Mouse (Mus musculus) heart, postnatal 0 days (tissue): Measurements from ENCODE around the gene Slc22a8. TPM values are rescaled to one million over a fixed set of nuclear protein-coding genes. Genes with fewer than 3 reads are reported as not detected.

ENCODE experiments used
- ATAC-seq: fragments of 200-750 bp; cut with Nextera tagmentation; 2 replicates; pipeline ENCODE4 v1.8.0; 2017; ENCODE audit warnings: low read depth, moderate number of reproducible peaks, moderate library complexity; ENCODE audit not compliant: insufficient read depth
- DNase-seq: peaks from one replicate; pipeline ENCODE4 v3.0.0-alpha.2; 2016; ENCODE audit warnings: low spot score
- H3K27ac ChIP-seq: fragments of 300-500 bp; sonication (generic); 2 replicates; pipeline ENCODE4 v1.5.1; 2014; ENCODE audit warnings: low read depth, mild to moderate bottlenecking
- H3K27me3 ChIP-seq: fragments of 300-500 bp; sonication (generic); 2 replicates; pipeline ENCODE4 v1.6.1; 2014; ENCODE audit warnings: low read length, mixed read lengths; ENCODE audit not compliant: control insufficient read depth, insufficient read depth
- H3K36me3 ChIP-seq: fragments of 300-500 bp; sonication (generic); replicated peaks from 2 replicates; pipeline ENCODE4 v1.6.1; 2014; ENCODE audit warnings: low read length, mixed read lengths; ENCODE audit not compliant: control insufficient read depth, insufficient read depth
- H3K4me1 ChIP-seq: fragments of 300-500 bp; sonication (generic); 2 replicates; pipeline ENCODE4 v1.6.1; 2014; ENCODE audit warnings: antibody characterized with exemption; ENCODE audit not compliant: control insufficient read depth, insufficient read depth
- H3K4me2 ChIP-seq: fragments of 300-500 bp; sonication (generic); 2 replicates; pipeline ENCODE4 v1.6.1; 2014; ENCODE audit warnings: low read depth, mild to moderate bottlenecking, low read length, moderate library complexity
- H3K4me3 ChIP-seq: fragments of 300-500 bp; sonication (generic); 2 replicates; pipeline ENCODE4 v1.5.1; 2014; ENCODE audit warnings: low read depth, low read length
- H3K9ac ChIP-seq: fragments of 300-500 bp; sonication (generic); replicated peaks from 2 replicates; pipeline ENCODE4 v1.6.1; 2014; ENCODE audit warnings: low read depth, low read length, mixed read lengths
- H3K9me3 ChIP-seq: fragments of 300-500 bp; sonication (generic); replicated peaks from 2 replicates; pipeline ENCODE4 v1.6.1; 2016; ENCODE audit warnings: low read length; ENCODE audit not compliant: control insufficient read depth
- CTCF ChIP-seq: IDR thresholded peaks from 2 replicates; pipeline ENCODE4 v1.5.1; 2016; ENCODE audit warnings: antibody characterized with exemption, control low read depth, low read depth
- EP300 ChIP-seq: IDR thresholded peaks from 2 replicates; pipeline ENCODE4 v1.6.1; 2016; ENCODE audit warnings: antibody characterized with exemption, low read depth
- WGBS: fragments of 180-500 bp; shearing (Covaris S2); extraction: QIAGEN DNeasy Blood & Tissue Kit; methylation state at CpG from one replicate; pipeline ENCODE4 v1.1.7; 2014; 5-methylcytosine and 5-hydroxymethylcytosine counted together
- polyA plus RNA-seq: library from polyadenylated mRNA; unstranded; fragments of >200 nt; fragmentation: Nextera tagmentation; extraction: Ambion mirVana; gene quantifications from 2 replicates; pipeline ENCODE4 v1.2.1, GENCODE M21; 2015
- total RNA-seq: library from RNA; depleted of rRNA; stranded (reverse); fragments of >200 nt; gene quantifications from 2 replicates; pipeline ENCODE4 v1.2.3, GENCODE M21; 2014; ENCODE audit warnings: low replicate concordance

Gene Slc22a8
- total and polyA plus RNA-seq, 2 experiments from 2014 or later = 0.05 TPM; not detected in 1

DNA sequence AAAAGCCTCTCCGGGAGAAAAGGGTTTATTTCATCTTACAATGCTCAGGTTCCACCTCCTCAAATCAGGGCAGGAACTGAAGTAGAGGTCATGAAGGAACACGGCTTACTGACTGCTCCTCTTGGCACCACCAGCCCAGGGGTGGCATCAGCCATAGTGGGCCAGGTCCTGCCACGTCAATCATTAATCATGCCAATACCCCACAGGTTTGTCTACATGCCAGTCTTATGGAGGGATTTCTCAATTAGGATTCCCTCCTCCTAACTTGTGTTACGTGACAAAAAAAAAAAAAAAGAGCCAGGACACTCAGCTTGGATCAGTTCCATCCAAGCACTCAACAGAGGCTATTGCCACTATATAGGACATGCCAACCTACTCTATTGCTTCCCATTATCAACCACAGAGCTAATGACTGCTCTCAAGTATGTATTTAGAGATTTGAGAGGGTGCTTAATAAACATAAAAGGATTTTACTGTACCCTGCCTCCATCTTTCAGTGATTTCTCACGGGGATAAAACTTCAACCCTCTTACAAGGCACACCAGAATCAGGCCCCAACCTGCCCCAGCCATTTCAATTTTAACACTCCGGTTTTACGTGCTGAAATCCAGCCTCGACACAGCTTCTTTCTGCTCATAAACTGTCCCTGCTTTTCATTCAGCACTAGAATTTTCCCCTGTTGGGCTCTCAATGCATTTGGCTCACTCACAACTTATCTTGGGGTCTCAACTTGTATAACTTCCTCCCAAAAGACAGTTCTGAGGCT lies 20.5 kb downstream of the Slc22a8 start:
- no peak overlapping the region for H3K4me2 ChIP-seq
- TF ChIP-seq CTCF = no peak
- TF ChIP-seq EP300 = no peak
- no peak overlapping the region for H3K9ac ChIP-seq
- 0 out of 2 replicates have a peak, but pooled peaks cover 2% of the 10 kb centered on the region for H3K27me3 ChIP-seq
- H3K9me3 ChIP-seq = no peaks in the 10 kb centered on the region
- WGBS = 71% methylated on average over 8 of the region's 8 CpGs
- no peaks in the 10 kb centered on the region; the same call in 1 of the 2 replicates for H3K4me1 ChIP-seq
- no peaks in the 10 kb centered on the region for H3K36me3 ChIP-seq
- DNase-seq (no peak), ATAC-seq (no peak)
- no peak overlapping the region for H3K27ac ChIP-seq
- no peak overlapping the region for H3K4me3 ChIP-seq

GRCm38 (mm10) chr19:8613111-8613510 lies 22.1 kb downstream of the Slc22a8 start:
- 80% methylated on average over 2 of the region's 2 CpGs for WGBS
- TF ChIP-seq EP300 (no peak), CTCF (no peak)
- ATAC-seq (no peak), DNase-seq (no peak)
- H3K27me3 ChIP-seq = 0 out of 2 replicates have a peak, but pooled peaks cover 2% of the 10 kb centered on the region
- H3K9ac ChIP-seq = no peak overlapping the region
- no peak overlapping the region for H3K4me3 ChIP-seq
- no peaks in the 10 kb centered on the region for H3K36me3 ChIP-seq
- H3K4me2 ChIP-seq = no peak overlapping the region
- H3K27ac ChIP-seq = no peak overlapping the region
- no peaks in the 10 kb centered on the region for H3K9me3 ChIP-seq
- H3K4me1 ChIP-seq = no peaks in the 10 kb centered on the region; the same call in 1 of the 2 replicates

DNA sequence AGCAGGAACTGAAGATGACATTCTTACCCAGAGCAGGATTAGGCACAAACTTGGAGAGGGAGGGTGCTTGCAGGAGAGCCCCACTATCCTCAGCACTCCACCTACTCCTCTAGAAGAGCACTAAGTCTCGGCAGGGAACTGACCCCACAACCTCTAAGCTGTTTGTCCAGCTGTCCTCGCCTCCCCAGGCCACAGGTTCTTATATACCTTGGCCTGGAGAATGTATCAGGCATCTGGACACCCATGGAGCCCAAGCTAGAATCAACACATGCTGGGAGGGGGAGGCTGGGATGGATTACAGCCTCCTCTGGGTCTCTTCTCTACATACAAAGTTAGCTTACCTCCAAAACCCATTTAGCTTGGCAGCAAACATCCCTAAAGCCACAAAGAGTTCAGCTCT lies 23.3 kb downstream of the Slc22a8 start:
- Histone ChIP-seq H3K9me3 (no peaks in the 10 kb centered on the region), H3K9ac (no peak overlapping the region), H3K4me2 (no peak overlapping the region), H3K27ac (no peak overlapping the region), H3K4me1 (no peaks in the 10 kb centered on the region; the same call in 1 of the 2 replicates), H3K27me3 (0 out of 2 replicates have a peak, but pooled peaks cover 2% of the 10 kb centered on the region), H3K4me3 (no peak overlapping the region), H3K36me3 (no peaks in the 10 kb centered on the region)
- no peak for DNase-seq
- no peak for ATAC-seq
- TF ChIP-seq EP300 = no peak
- TF ChIP-seq CTCF = no peak
- 42% methylated on average over 2 of the region's 2 CpGs for WGBS

DNA sequence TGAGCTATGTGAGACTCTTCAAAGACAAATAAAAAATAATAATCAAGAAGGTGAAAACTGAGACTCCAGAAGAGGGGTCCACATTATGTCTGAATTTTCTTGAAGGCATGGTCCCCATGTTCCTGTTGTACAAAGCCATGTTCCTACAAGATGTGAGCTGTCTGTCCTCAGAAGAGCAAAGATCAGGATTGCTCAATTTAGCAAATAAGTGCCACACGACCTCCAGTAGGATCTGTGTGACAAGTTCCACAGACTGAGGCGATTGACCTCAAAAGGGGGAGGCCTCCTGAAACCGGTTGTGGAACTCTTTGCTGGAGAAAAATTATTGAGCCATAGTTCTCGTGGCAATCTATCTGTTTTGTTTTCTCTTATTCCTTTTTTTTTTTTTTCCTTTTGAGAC lies 25.3 kb downstream of the Slc22a8 start:
- DNase-seq (no peak), ATAC-seq (no peak)
- 58% methylated on average over 4 of the region's 4 CpGs for WGBS
- H3K9ac ChIP-seq = no peak overlapping the region
- H3K9me3 ChIP-seq = no peaks in the 10 kb centered on the region
- H3K4me3 ChIP-seq = no peak overlapping the region
- no peak for TF ChIP-seq CTCF
- TF ChIP-seq EP300 = no peak
- H3K36me3 ChIP-seq = no peaks in the 10 kb centered on the region
- no peak overlapping the region for H3K4me2 ChIP-seq
- no peaks in the 10 kb centered on the region; the same call in 1 of the 2 replicates for H3K4me1 ChIP-seq
- 0 out of 2 replicates have a peak, but pooled peaks cover 2% of the 10 kb centered on the region for H3K27me3 ChIP-seq
- no peak overlapping the region for H3K27ac ChIP-seq

GRCm38 (mm10) chr19:8617904-8618303 lies 26.9 kb downstream of the Slc22a8 start, which contains the start of gene Slc22a6:
Slc22a6 (plus strand) TSS chr19:8618039.
- WGBS = 31% methylated on average over 7 of the region's 7 CpGs
- H3K27me3 ChIP-seq = no peaks in the 10 kb centered on the region
- ATAC-seq (no peak), DNase-seq (no peak)
- no peaks in the 10 kb centered on the region for H3K4me1 ChIP-seq
- no peak within 1 kb of the TSS for H3K27ac ChIP-seq
- H3K4me3 ChIP-seq = no peak within 1 kb of the TSS
- H3K36me3 ChIP-seq = no peaks in the 10 kb centered on the region
- no peak within 1 kb of the TSS for H3K9ac ChIP-seq
- no peak within 1 kb of the TSS for H3K4me2 ChIP-seq
- no peak for TF ChIP-seq EP300
- TF ChIP-seq CTCF = no peak
- no peaks in the 10 kb centered on the region for H3K9me3 ChIP-seq
